Mouse (Mus musculus) cerebellum, adult 18-20 months (tissue): Measurements from ENCODE around the gene Ggact.

Source experiments
- DNase-seq, 2 experiments: peaks; one replicate each; pipeline ENCODE4 v3.0.0; 2021

Ggact gene

DNA sequence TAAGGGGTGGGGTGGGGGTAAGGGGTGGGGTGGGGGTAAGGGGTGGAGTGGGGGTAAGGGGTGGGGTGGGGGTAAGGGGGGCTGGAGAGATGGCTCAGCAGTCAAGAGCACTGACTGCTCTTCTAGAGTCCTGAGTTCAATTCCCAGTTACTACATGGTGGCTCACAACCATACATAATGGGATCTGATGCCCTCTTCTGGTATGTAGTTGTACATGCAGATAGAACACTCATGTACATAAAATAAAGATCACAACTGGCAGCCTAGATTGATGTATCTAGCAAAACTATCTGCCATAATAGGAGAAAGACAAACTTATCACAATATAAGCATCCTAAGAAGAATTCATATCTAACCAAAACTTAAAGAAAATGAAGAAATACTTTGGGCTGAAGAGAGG is 15.0 kb downstream of the Ggact start:
- peak in 1 of 2 experiments; percentile 0 for DNase-seq

DNA sequence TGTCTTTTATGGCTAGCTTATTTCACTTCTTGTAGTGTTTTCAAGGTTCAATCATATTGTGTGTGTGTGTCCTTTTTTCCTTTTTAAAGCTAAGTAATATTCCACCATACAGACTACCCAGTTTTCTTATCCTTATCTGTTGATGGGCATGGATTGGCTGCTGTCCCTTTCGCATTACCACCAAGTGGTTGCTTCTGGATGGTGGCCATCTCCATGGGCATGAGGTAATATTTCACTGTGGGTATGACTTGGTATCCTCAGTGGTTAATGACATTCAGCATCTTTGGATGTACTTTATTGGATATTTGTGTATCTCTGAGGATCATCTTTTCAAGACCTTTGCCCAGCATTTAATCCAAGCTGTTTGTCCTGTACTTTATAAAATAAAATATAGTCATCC is 17.5 kb downstream of the Ggact start:
- DNase-seq: peak in 1 of 2 experiments; percentile 34

DNA sequence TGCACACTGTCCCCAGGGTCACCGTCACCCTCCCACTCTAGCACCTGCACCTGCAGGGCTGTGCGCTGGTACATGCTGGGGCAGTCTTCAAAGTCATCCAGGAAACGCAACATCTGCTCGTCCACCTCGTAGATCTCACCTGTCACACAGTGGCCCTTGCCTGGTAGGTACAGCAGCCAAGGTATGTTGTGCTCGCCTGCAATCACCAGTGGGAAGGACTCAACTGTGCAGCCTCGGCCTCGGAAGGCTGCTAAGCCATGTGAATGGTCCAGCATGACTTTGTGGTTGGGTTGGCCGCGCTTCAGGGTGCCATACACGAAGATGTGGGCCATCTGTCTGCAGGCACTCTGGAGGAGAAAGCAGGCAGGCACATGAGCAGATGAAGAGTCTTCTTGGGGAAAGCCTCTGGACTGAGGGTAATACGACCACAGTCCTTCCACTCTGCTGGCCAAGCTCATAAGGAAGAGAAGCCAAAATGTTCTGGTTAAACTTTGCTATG is 22.0 kb downstream of the Ggact start:
- peak in 1 of 2 experiments; percentile 7 for DNase-seq

DNA sequence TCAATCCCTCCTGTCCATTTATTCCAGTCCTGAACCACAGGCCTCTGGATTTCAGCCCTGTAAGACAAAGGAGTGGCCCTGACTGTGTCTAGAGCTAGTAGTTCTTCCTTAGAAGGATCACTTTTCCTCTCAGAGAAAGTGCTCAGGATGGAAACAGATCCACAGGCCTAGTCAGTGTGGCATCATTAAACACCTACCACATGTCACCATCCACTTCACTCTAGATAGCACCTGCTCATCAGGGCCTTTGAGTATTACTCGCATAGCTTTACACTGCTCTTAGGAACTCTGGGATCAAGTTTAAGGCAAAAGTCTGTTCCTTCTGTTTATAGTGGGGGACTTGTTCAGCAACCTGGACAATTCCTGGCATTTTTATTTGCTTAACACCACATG is 25.1 kb downstream of the Ggact start:
- peak in 1 of 2 experiments; percentile 25 for DNase-seq

DNA sequence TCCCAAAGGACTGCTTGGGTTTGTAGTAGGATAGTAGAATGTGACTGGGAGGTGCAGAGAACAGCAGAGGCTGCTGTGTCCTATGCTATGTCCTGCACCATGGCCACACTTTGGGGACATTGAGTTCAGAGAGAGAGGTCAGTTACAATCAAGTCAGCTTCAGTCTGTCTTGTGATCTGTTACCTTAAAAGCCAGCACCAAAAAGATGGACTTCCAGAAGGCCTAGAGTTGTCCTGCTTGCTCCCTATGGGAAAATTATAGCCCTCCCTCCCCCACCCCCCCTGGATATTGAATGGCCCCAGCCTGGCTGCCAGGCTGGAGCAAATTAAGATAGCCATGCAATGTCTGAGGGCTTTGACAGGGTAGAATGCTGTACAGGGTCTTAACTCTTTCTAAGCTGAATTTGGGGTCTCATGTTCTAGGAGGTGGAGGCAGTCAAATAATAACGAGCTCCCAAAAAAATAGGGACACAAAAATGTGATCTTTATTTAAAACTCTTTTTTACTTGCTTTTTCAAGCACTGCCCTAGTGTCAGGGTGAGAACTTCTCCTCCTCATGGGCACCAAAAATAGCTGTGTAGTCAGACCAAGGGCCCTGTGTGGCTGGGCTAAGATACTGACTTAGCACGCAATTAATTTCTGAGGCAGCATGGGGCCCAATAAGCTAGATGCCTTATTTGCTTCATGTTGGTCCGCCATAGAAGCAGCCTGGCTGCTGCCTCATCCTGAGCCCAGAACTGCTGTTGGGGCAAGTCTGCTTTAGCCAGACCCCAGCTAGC is 25.7 kb downstream of the Ggact start:
- DNase-seq: no peak

DNA sequence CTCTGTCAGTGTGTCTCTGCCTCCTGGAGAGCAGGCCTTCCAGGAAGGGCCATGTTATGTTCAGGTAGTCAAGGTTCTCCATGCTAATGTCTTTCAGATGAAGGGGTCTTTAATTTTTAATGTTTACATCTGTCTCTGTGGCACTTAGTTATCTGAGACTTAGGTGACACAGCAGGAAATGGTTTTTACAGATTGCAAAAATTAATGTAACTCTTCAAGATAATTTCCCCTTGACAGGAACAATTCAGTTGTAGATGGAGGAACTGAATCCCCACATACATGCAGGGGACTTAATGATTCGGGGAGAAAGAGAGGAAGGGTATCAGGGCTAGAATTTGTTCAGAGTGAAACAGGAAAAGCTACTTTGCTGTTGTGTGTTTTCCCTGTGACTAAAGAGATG is 26.3 kb downstream of the Ggact start:
- no peak for DNase-seq

DNA sequence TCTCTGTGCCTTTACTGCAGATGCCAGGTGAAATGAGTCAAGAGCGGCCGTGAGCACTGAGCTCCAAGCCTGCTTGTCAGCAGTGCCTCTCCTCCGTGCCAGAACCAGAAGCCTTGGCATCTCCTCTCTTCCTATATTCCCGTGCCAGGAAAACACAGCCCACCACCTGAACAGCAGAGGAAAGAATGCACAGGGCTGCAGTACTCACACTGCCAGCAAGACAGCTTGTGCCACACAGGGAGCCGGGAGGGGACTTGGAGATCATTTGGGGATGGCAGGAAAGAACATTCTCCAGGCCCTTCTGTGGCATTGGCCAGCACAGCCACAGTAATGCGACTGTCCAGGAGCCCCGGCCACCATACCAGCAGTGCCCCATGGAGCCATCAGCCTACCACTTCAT is 27.7 kb downstream of the Ggact start:
- DNase-seq: peak; percentile 95 to 98

DNA sequence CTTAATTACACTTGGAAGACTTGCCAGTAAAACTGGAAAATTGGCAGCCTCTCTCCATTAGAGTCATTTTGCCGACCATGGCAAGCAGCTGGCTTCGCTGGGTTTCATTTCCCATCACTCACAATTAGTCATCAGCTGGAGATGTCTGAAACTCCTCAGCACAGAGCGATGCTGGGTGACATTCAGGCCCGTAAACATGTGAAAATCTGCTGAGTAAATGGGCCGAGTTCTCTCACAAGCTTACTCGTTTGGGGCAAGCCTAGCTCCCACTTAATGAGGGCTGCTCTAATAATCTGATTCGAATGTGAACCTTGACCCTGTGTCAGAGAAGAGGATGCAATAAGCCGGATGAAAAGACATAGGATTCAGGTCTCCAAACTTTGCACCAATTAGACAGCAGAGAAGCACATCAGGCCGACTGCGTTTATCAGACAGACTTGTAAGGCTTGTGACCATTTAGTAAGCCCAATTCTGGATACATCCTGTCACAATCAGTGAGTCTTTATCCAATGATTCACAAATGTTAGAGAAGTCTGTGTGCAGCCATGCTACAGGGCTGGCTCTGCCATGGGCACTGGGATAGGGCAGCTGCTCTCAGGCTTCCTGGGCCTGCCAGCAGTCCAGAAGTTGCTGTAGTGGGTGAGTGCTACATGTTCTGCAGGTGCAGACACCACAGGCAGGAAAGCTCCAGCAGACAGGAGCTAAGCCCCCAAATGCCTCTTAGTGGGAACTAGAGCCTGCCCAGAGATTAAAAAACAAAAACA is 29.6 kb downstream of the Ggact start:
- DNase-seq: peak in 1 of 2 experiments; percentile 39

DNA sequence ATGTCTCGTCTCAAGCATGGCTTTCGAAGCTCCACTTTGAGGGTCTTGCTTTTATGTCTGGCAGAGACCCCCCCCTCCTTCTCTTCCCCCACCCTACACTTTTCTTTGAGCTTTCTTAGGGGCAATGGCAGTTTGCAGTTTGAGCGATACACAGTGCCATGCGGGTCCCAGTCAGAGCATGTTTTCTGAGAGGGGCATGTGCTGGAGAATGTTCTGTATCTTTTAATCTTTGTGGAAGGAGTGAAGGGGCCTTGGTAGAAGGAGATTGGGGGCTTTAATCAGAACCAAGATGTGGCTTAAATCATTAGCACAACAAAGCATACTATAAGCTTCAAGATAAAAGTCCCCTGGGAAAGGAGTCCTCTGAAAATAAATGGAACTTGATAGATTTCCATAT is 30.1 kb downstream of the Ggact start:
- no peak for DNase-seq

DNA sequence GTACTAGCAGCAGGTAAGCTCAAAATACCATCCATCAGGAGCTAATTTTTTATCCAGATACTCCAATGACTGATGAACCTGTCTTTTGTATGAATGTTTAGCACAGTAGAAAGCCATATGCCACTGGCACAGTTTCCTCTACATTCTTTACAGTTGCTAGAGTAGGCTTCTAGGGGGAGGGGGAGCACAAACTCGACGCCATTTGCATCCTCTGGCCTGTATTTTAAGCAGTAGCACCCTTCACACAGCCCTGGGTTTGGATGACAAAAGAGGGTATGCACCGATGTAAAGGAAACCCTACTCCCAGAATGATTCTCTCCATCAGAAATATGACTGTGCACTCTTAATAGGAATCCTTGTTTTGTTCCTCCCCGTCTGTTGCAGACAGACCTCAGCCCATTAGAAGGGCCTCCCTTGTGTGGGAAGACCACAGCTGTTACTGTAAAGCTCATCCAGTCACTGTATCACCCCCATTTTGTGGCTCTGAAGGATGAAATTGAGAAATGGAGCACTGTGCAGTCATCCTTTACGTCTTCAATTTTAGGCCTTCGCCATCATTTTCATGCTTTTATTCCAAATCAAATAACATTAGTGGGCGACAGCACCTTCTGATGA is 30.7 kb downstream of the Ggact start:
- no peak for DNase-seq

DNA sequence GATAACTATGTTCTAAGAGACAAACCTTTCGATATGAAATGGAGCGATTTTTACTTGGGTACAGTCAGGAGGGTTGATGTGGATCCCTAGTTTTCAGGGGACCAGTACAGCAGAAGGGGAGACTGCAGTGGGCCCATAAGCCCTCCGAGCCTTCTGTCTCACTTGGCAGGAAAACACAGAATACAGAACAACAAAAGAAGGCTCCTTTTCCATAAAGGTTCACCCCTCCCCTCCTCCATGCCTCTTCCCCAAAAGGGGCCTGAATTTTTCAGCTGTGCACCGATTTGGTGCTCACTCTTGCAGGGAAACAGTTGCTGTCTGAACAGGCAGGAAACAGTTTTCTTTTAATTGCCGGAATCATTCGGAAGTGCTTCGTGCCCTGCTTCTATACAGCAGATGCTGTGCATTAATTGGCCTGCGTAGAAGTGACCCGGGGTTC is 31.3 kb downstream of the Ggact start:
- DNase-seq: peak in 1 of 2 experiments; percentile 47

DNA sequence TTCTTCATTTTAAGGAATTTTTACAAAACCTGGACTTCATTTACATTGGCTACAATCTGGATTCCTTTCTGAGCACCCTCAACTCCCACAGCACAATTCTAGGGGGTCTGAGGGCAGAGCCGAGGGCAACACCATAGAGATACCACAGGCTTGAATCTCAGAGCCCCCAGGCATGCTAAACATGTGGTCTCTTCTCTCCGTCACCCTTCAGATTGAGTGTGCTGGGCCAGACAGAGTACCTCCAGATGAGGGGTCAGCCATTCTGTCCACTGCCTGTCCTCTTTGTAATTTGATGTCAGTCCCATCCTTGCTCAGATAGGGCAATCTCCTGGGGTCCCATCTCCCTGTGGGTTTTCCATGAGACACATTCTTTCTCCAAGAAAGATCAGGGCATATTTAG is 31.9 kb downstream of the Ggact start:
- DNase-seq: peak in 1 of 2 experiments; percentile 32

DNA sequence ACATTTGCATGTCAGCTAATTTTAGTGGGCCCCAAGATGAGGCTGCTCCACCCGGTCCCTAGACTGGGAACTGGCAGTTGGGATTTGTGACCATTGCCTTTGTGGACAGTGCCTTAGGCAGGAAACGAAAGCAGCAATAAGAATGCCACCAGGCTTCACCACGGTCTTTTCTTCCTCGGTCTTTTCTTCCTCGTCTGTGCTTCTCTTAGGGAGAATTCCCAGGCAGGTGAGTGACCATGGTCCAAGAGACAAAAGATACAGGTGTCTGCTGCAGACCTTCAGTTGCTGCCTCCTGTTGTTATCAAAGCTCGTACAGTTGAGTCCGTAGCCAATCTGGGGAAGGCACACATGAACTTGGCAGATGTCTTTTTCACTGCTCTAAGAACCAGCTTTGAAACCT is 33.3 kb downstream of the Ggact start:
- peak in 1 of 2 experiments; percentile 52 for DNase-seq

DNA sequence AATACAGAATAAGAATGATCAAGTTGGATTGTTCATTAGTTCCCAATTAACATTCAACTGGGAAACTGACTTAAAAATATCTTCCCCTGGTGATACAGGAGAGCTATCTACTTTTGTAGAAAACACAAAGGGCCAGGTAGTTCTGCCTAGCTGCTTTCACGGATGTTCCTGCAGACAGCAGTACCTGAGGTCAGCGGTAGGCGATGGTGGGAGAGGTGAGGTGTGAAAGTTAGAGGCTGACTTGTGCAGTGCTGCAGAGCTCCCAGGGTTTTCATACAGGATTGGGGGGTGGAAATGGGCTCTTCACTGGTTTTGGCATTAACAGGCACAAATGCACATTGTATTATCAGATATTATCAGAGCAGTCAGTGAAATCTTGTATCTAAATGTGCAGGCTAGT is 35.8 kb downstream of the Ggact start:
- DNase-seq: peak; percentile 53 to 58

DNA sequence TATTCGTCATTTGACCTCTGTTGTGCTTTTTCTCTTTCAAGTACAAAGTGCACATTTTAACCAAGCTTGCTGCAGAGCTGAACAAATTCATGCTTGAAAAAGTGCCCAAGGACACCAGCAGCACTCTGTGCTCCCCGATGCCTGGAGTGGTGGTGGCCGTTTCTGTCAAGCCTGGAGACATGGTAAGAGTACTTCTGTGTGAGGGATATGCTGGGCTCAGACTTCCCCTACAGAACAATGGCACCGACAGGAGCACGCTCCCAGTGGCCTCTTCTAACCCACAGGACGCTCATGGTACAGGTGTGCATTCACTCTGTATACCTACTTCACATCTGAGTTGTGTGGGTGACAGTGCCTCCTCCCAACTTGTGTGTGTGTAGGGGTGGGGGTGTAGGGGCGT is 36.8 kb downstream of the Ggact start:
- DNase-seq: peak; percentile 43 to 62

DNA sequence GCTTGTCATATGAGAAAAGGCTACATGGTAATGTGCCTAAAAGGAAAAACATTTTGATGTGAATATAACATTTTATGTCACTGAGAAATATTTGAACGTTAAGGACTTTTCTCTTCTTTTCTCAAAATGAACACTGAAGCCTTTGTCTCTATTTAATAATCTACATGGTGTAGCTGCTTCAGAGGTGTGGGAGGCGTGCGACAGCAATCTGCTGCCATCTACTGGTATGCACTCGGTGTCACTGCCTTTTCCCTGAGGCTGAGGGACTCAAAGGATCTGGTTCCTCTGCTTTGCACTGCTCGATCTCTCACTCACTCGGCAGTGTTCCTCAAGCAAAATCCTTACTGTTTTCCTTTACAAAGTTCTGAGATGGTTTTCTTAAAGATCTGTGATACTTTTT is 37.4 kb downstream of the Ggact start:
- peak; percentile 89 to 93 for DNase-seq

DNA sequence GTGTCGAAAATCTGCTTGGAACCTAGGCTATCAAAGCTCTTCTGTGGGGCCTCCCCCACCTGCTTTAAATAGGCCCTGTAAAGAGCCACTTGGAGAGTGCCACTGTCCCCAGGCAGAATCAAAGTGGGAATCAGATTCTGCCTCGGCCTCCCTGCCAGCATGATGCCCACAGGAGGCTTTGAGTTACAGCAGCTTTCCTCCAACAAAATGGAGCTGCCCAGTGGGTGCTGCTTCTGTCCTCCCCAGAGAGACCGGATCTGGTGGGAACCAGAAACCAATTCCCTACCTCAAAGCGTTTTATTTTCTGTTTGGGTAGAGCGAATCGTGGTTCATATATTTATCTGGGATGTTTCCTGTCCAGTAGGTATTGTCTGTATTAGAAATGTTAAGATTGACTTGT is 37.9 kb downstream of the Ggact start:
- peak; percentile 35 to 60 for DNase-seq

DNA sequence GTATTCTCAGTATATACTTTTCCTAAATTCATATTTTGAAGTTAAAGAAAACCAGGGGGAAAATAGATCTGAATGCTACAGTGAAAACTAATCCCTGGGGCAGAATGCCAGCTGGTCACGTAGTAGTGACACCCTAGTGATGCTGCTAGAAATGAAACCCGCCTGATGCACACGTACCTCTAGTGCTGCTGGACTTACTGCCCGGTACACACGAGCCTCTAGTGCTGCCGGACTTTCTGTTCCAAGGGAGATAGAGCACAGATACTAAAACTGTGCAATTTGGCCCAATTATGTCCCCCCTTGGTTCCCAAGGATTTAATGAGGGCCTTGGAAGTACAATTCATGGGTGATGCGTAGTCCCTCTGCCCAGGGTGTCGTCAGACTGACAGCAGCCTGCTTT is 38.5 kb downstream of the Ggact start:
- peak; percentile 63 to 65 for DNase-seq

DNA sequence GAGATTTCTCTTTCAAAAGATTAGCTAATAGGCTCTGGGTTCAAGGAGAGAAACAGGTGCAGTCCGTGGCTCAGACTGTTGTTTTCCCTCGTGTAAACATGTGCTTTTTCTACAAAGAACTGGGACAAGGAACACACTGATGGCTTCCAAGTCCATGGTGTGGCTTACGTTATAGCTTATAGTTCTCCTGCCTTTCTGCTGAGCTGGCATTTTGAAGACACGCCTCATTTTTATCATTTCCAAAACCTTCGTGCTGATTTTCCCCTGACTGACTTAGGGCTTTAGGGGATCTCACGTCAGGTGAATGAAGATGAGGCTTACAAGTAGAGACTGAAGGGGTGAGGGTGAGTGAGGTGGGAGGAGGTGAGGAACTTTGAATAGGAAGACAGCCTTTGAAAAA is 40.9 kb downstream of the Ggact start:
- DNase-seq: no peak

DNA sequence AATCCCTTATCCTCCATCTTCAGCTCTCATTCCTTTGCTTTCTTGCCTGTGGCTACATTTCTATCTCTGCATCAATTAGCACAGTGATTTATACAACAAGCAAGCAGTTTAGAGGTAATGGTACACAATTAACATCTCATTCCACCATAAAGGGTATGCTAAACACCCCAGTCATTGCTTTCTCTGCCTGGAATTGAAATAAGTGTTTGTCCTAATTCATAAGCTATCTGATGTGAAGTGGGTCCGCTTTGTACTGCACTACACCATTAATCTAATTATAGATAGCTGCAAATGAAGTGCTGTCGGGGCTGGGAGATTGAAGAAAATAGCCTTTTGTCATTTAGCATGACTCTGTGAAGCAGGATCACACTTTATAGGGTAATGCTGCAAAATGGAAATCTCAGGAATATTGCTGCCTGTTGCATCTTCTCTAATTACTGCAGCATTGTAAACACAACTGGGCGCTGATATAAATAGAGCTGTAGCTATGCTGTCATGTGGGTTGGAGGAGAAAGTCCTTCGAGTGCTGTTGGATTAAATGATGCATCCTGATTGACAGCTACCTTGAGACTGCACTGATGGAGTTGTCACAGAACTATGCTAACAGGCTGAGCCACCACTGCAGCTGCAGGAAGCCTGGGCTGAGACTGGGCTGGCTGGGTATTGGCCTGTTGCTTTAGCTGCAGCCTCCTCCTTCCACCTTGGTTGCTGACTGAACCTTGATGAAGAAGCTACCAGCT is 41.5 kb downstream of the Ggact start:
- DNase-seq: no peak

DNA sequence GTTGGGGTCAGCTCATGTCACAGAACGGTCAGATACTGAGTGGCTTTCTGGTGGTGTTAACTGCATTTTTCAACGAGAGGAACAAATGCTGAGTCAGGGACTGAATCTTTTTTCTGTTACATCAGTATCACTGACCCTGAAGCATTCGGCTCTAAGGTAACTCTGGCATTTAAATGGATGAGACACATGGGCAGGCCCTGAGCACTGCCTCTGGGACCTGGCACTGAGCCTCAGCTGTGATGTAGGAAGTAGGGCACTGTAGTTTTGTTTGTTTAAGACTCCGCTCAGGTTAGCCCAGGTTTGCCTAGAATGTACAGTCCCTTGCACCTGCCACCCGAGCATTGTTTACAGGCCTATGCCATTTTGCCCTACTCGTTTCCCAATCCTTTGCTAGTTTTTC is 43.7 kb downstream of the Ggact start:
- DNase-seq: peak; percentile 47 to 56

DNA sequence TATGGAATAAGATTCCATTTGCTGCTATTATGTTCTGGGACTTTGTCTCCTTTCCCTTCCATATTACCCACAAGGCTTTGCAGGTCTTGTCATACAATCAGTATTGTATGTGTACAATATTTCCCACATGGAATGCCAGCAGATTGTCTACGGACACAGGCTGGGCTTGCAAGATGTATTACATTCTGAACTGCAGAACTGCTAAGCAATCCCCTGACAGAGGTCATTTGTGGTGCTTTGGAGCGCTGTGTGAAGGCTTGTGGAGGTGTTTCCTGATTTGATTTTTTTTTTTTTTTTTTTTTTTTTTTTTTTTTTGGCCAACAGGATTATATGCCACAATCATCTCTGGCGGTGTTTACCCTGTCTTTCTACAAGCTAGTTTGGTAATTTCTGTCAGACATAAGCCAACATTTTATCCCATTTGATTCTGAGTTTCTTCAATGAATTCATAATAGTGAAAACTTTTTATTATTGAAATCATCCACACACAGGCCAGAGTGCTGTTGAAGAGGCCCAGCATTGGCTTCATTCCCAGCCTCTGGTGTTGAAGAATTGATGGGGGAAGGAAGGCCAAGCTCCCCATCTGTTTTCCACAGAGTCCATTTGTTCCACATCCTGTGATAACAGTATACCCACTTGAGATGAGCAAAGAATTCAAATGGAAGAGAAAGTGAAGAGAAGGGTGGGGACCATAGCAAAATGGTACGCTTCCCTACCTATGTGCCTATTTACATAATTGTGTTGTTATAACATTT is 45.8 kb downstream of the Ggact start:
- peak; percentile 39 for DNase-seq
